Mouse (Mus musculus) right cerebral cortex, postnatal 10 days (tissue): ENCODE data around the gene Rad23a.
"Not testable (repeated sequence)": the region's sequence is repeated elsewhere in the genome, so short reads cannot be mapped to it uniquely, and the experiment has no call there.

Source experiments
- DNase-seq, 2 experiments: peaks; one replicate each; pipeline ENCODE4 v3.0.0; 2021; ENCODE audit warnings: low spot score in 2 of 2

Gene Rad23a

DNA sequence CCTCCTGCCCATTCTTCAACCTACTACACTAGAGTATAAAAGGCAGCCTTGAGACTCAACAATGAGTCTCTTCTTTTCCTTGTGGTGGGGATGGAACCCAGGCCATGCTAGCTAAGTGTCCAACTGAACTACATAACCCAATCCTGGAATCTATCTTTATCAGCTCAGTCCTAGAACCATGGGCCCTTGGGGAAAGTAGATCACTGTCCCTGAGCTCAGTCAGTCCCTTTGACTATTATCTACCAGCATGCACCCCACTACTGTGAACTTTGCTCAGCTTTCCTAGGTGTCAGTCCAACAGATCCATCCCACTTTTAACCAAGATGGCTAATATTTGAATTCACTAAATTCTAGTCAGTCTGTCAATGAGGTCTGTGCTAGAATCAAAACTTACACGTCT, 1.0 kb upstream of the Rad23a start:
- no peak for DNase-seq

DNA sequence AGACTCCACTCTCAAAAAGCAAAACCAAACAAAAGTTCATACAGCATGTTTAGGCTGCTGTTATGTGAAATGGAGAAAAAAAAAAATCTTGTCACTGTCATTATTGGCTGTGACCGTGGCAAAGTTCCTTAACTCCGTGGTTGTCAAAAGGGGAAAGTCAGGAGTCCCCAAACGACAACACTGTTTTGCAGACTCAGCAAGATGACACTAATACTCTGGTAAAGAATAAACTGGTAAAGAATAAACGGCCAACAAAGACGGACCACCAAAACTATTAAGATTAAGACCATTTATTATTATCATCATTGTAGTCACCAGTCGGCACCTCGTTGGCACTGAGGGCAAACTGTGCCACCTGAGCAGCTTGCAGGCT, 604 bp downstream of the Rad23a start:
- DNase-seq: no peak

GRCm38 (mm10) chr8:84839411-84839810, 1.1 kb downstream of the Rad23a start:
- no peak for DNase-seq

- DNase-seq: no peak
Observed at GRCm38 (mm10) chr8:84838513-84838912, 2.0 kb downstream of the Rad23a start.

GRCm38 (mm10) chr8:84837912-84838470, 2.5 kb downstream of the Rad23a start:
- DNase-seq: no peak

- no peak for DNase-seq
Observed at GRCm38 (mm10) chr8:84837149-84837911, 3.1 kb downstream of the Rad23a start.

GRCm38 (mm10) chr8:84834866-84835855, 5.3 kb downstream of the Rad23a start:
- peak; percentile 87 to 93 for DNase-seq

DNA sequence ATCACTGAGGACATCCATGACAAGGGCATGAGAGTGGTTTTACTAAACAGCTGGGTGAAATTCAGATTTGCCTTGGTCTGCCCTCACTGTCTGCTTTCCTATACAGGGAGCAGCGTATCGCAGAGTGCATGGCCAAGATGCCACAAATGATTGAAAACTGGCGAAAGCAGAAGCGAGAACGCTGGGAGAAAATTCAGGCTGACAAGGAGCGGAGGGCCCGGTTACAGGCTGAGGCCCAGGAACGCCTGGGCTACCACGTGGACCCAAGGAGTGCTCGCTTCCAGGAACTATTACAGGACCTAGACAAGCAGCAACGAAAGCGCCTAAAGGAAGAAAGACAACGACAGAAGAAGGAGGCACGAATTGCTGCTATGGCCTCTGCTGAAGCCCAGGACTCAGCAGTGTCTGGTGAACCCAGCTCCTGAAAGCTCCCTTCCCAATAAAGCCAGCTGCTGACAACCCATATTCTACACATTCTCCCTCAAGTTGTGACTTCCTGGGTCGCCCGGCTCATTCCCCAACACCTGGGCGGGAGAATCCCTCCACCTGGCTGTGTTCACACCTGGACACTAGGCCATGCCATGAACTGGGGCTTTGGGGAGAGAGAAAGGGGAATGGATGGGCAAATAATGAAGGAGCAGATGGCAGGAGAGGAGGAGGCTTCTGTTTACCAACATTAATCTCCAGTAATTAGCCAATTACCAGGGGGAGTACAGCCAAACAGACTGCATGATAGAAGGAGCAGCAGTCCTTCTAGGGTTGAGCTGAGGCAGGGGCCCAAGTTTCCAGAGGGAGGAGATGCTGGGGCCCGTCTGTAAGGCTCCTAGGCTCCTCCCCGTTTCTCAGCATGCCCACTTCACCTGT, 6.2 kb downstream of the Rad23a start:
- no peak for DNase-seq

DNA sequence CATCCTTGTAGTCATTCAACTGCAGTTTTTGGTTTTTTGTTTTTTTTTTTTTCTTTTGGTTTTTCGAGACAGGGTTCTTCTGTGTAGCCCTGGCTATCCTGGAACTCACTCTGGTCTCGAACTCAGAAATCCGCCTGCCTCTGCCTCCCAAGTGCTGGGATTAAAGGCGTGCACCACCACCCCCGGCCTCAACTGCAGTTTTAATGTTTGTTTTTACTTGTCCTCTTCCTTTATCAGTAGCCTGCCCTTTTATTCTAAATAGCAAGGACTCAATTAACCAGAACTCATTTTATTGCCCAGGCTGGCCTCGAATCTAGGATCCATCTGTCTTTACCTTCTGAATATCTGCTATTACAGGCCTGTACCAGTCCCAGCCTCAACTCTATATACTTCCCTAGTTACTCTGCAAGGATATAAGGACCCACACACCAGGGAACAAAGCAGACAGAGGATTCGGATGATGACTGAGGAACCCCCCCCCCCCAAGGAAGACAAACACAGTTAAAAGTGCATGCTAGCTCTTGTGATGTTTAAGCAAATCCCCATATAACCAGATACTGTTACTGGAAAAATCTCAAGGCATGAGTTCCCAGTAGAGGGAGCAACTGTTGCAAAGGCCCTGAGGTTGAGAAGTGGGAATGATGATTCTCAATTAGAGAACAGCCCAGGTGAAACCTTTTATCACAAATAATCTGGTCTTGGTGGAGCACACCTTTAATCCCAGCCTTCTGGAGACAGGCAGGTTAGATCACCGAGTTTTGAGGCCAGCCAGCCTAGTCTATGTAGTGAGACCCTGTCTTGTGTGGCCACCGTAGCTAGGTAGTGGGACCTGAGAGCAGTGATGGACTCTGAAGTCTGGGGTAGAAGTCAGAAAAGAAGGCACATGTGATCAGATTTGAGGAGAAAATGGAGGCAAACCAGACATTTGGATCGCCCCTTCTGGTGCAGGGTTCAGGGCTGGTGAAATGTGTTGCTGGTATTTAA, 7.4 kb downstream of the Rad23a start:
- no peak for DNase-seq

- DNase-seq: peak; percentile 83 to 87
Observed at GRCm38 (mm10) chr8:84832034-84832717, 8.3 kb downstream of the Rad23a start.

GRCm38 (mm10) chr8:84831490-84831889, 9.0 kb downstream of the Rad23a start, which contains the start of gene Gadd45gip1:
TSS of gene Gadd45gip1 (plus strand) at chr8:84831522.
- no peak for DNase-seq

DNA sequence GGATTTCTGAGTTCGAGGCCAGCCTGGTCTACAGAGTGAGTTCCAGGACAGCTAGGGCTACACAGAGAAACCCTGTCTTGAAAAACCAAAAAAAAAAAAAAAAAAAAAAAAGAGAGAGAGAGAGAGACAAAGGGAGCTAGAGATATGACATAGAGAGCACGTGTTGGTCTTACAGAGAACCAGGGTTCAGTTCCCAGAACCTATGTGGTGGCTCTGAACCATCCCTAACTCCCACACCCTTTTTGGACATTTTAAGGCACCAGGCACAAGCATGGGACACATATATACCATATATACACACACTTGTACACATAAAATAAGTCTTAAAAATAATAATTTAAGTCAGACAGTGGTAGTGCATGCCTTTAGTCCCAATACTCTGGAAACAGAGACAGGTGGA, 13.9 kb downstream of the Rad23a start:
- not testable (repeated sequence) for DNase-seq

- no peak for DNase-seq
Observed at GRCm38 (mm10) chr8:84825636-84826035, 14.8 kb downstream of the Rad23a start.

DNA sequence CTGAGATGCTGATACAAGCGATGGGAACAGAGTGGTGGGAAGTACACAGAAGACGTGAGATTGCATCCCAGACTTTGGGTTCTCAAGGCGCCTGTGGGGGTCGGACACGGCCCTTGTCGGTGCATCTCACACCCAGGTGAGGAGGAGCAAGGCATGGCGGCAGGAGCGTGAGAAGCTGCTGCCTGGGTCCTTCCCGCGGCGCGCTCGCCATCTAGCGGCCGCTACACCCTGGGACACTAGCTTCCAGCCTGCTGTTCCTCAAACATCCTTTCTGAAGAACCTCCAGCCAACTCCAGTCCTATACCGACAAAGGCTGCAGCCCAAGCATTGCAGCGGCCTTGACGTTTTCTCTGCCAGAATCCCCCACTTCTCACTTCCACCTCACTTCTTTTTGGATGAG, 16.8 kb downstream of the Rad23a start:
- DNase-seq: peak; percentile 80 to 83

DNA sequence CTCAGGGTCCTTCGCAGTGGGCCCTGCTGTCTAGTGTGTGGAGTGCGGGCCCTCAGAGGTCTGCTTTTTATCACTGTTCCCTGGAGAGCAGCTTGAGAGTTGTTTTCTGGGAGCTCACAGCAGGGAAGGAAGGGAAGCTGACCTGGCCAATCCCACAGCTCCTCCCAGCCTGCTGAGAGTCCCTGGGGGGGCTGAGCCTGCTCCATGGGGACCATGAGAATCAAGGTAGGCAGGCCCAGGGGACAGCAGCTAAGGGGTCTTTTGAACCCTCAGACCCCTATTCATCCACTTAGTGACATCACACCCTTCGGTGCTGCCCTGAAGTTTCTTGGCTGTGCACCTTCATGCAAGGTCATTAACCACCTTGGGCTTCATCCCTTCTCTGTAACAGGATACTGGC, 17.7 kb downstream of the Rad23a start, which contains the start of gene Dand5:
TSS of gene Dand5 (minus strand) at position 101 of the 400 bp plus-strand sequence.
- no peak for DNase-seq

- DNase-seq: no peak
Observed at GRCm38 (mm10) chr8:84816117-84816516, 24.3 kb downstream of the Rad23a start.

GRCm38 (mm10) chr8:84815547-84815946, 24.9 kb downstream of the Rad23a start:
- DNase-seq: peak; percentile 94 to 96

- DNase-seq: peak; percentile 75 to 76
Observed at GRCm38 (mm10) chr8:84814555-84815441, 25.7 kb downstream of the Rad23a start.

DNA sequence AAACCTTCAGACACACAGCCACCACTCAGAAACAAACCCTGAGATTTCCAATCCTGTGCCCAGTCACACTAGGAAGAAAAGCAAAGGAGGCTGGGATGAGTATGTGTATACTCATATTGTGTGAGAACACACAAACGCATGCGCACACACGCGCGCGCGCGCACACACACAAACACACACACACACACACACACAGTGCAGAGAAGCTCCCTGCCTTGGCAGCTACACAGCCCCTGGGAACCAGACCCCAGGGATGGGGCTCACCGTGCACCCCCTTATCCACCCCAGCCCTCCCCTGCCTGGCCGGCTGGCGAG, 26.3 kb downstream of the Rad23a start:
- no peak for DNase-seq
